Mouse (Mus musculus) limb, embryonic 14.5 days (tissue): Measurements from ENCODE around the gene 4930404H24Rik. TPM values are rescaled to one million over a fixed set of nuclear protein-coding genes. Genes with fewer than 3 reads are reported as not detected.

Experiments
- ATAC-seq: fragments of 200-750 bp; cut with Nextera tagmentation; 2 replicates; pipeline ENCODE4 v1.8.0; 2017; ENCODE audit warnings: low read depth, moderate number of reproducible peaks, moderate TSS enrichment; ENCODE audit not compliant: low FRiP score
- DNase-seq: peaks from one replicate; pipeline ENCODE4 v3.0.0-alpha.2; 2015; ENCODE audit warnings: low spot score
- H3K27ac ChIP-seq: fragments of 300-500 bp; sonication (generic); replicated peaks from 2 replicates; pipeline ENCODE4 v1.5.1; 2014; ENCODE audit warnings: low read depth, mild to moderate bottlenecking, low read length, moderate library complexity, mixed read lengths
- H3K27me3 ChIP-seq: fragments of 300-500 bp; sonication (generic); 2 replicates; pipeline ENCODE4 v1.6.1; 2014; ENCODE audit warnings: low read length, mixed read lengths; ENCODE audit not compliant: control insufficient read depth, insufficient read depth
- H3K36me3 ChIP-seq: fragments of 300-500 bp; sonication (generic); 2 replicates; pipeline ENCODE4 v1.6.1; 2014; ENCODE audit warnings: mild to moderate bottlenecking, low read length, moderate library complexity, mixed read lengths; ENCODE audit not compliant: control insufficient read depth, insufficient read depth
- H3K4me1 ChIP-seq: fragments of 300-500 bp; sonication (generic); 2 replicates; pipeline ENCODE4 v1.6.1; 2014; ENCODE audit warnings: antibody characterized with exemption, low read length, mixed read lengths; ENCODE audit not compliant: control insufficient read depth, insufficient read depth
- H3K4me2 ChIP-seq: fragments of 300-500 bp; sonication (generic); replicated peaks from 2 replicates; pipeline ENCODE4 v1.6.1; 2014; ENCODE audit warnings: low read depth, mild to moderate bottlenecking, low read length, moderate library complexity; ENCODE audit not compliant: severe bottlenecking
- H3K4me3 ChIP-seq: fragments of 300-500 bp; sonication (generic); replicated peaks from 2 replicates; pipeline ENCODE4 v1.5.1; 2014; ENCODE audit warnings: low read length
- H3K9ac ChIP-seq: fragments of 300-500 bp; sonication (generic); 2 replicates; pipeline ENCODE4 v1.6.1; 2014; ENCODE audit warnings: mild to moderate bottlenecking, low read depth, low read length, moderate library complexity; ENCODE audit not compliant: severe bottlenecking
- H3K9me3 ChIP-seq: fragments of 300-500 bp; sonication (generic); 2 replicates; pipeline ENCODE4 v1.6.1; 2016; ENCODE audit warnings: low read length; ENCODE audit not compliant: control insufficient read depth
- POLR2A ChIP-seq: fragments of 200-500 bp; IDR thresholded peaks from 2 replicates; pipeline ENCODE4 v1.8.0; 2012; ENCODE audit warnings: inconsistent platforms, mild to moderate bottlenecking, moderate library complexity, borderline replicate concordance; ENCODE audit not compliant: insufficient read depth, insufficient read length; ENCODE audit errors: extremely low read depth
- WGBS: fragments of 180-500 bp; shearing (Covaris S2); extraction: QIAGEN DNeasy Blood & Tissue Kit; methylation state at CpG from one replicate; pipeline ENCODE4 v1.1.7; 2014; 5-methylcytosine and 5-hydroxymethylcytosine counted together
- polyA plus RNA-seq, 2 experiments: library from polyadenylated mRNA; depleted of rRNA in 1 of 2; stranded (reverse) in 1 of 2; unstranded in 1 of 2; fragments of >200 nt; fragmentation: Nextera tagmentation in 1 of 2; extraction: Ambion mirVana in 1 of 2; gene quantifications; 2 replicates each; pipeline versions ENCODE4 v1.2.1 to v1.2.3; 2012 to 2014

The 4930404H24Rik gene
- polyA plus RNA-seq (2012; rRNA removed): not detected in 2 replicates
- polyA plus RNA-seq (2014; fragmentation: Nextera tagmentation; extraction: Ambion mirVana): not detected in 2 replicates

GRCm38 (mm10) chr2:153492573-153493392, at the start of gene 4930404H24Rik:
Gene 4930404H24Rik, plus strand, starts transcription at chr2:153492790.
- Histone ChIP-seq H3K4me2 (peak within 1 kb of the TSS; percentile 99), H3K4me1 (peaks cover 11% of the 10 kb centered on the region), H3K9ac (peak within 1 kb of the TSS; percentile 58), H3K27me3 (peaks cover 17% of the 10 kb centered on the region), H3K36me3 (no peaks in the 10 kb centered on the region), H3K27ac (no peak within 1 kb of the TSS), H3K9me3 (no peaks in the 10 kb centered on the region), H3K4me3 (peak within 1 kb of the TSS; percentile 58)
- DNase-seq: peak; percentile 67
- WGBS: 2% methylated on average over 52 of the region's 83 CpGs
- ATAC-seq: peak; percentile 81
- no peak for TF ChIP-seq POLR2A

- H3K27me3 ChIP-seq: no peaks in the 10 kb centered on the region
- H3K4me1 ChIP-seq: peaks cover 37% of the 10 kb centered on the region
- H3K9me3 ChIP-seq: no peaks in the 10 kb centered on the region
- H3K9ac ChIP-seq: peak overlapping the region; percentile 78
- 1% methylated on average over 41 of the region's 59 CpGs for WGBS
- peak overlapping the region; percentile 88 for H3K4me3 ChIP-seq
- H3K27ac ChIP-seq: peak overlapping the region; percentile 90
- DNase-seq (peak; percentile 34), ATAC-seq (peak; percentile 48)
- no peaks in the 10 kb centered on the region for H3K36me3 ChIP-seq
- peak overlapping the region; percentile 73 for H3K4me2 ChIP-seq
- TF ChIP-seq POLR2A: no peak
Measured at GRCm38 (mm10) chr2:153443434-153444240, 49.0 kb upstream of the 4930404H24Rik start.

- WGBS: under 1% methylated on average over 31 of the region's 64 CpGs
- peak overlapping the region; percentile 78 for H3K9ac ChIP-seq
- H3K4me1 ChIP-seq: peaks cover 37% of the 10 kb centered on the region
- peak overlapping the region; percentile 90 for H3K27ac ChIP-seq
- ATAC-seq: peak; percentile 69
- H3K4me3 ChIP-seq: peak overlapping the region; percentile 88
- H3K4me2 ChIP-seq: peak overlapping the region; percentile 73
- H3K27me3 ChIP-seq: no peaks in the 10 kb centered on the region
- no peaks in the 10 kb centered on the region for H3K9me3 ChIP-seq
- DNase-seq: peak; percentile 67
- no peaks in the 10 kb centered on the region for H3K36me3 ChIP-seq
- peak; percentile 48; the same call in 1 of the 2 replicates for TF ChIP-seq POLR2A
Measured at GRCm38 (mm10) chr2:153444254-153445136, 48.1 kb upstream of the 4930404H24Rik start.

GRCm38 (mm10) chr2:153445137-153446016, 47.2 kb upstream of the 4930404H24Rik start:
- H3K4me2 ChIP-seq: peak overlapping the region; percentile 73
- peak overlapping the region; percentile 78 for H3K9ac ChIP-seq
- peak overlapping the region; percentile 90 for H3K27ac ChIP-seq
- H3K27me3 ChIP-seq: no peaks in the 10 kb centered on the region
- H3K9me3 ChIP-seq: no peaks in the 10 kb centered on the region
- peak overlapping the region; percentile 88 for H3K4me3 ChIP-seq
- DNase-seq (peak; percentile 57), ATAC-seq (peak; percentile 39)
- WGBS: under 1% methylated on average over 59 of the region's 59 CpGs
- TF ChIP-seq POLR2A: peak; percentile 33; the same call in 1 of the 2 replicates
- H3K36me3 ChIP-seq: no peaks in the 10 kb centered on the region
- peaks cover 32% of the 10 kb centered on the region for H3K4me1 ChIP-seq
